Mouse (Mus musculus): ENCODE measurements around the gene Mrnip. TPM values are rescaled to one million over a fixed set of nuclear protein-coding genes. Genes with fewer than 3 reads are reported as not detected.

Mrnip gene
- polyA plus RNA-seq, 1 experiment from 2014 or later = 10.5 TPM

- Histone ChIP-seq H3K4me2 (no peak overlapping the region), H3K27me3 (replicated peaks) (no peaks in the 10 kb centered on the region), H3K27ac (no peak overlapping the region), H3K36me3 (no peaks in the 10 kb centered on the region), H3K4me3 (replicated peaks) (no peak overlapping the region), H3K4me1 (no peaks in the 10 kb centered on the region; the same call in 1 of the 2 replicates), H3K9me3 (no peaks in the 10 kb centered on the region), H3K9ac (no peak overlapping the region)
- no peak for ATAC-seq (ENCODE audit: insufficient read depth, low FRiP score, low read depth)
- WGBS = 70% methylated on average over 7 of the region's 7 CpGs
These were observed 74.4 kb downstream of the Mrnip start for GRCm38 (mm10) chr11:50248473-50249171.

Small RNA genes lying within 50 kb of the gene (microRNA-seq; reads per million reads assigned to microRNA genes)
- gene Mir6919 = not detected

Other genes with a start within 250 kb of the Mrnip start
- 57.1 and 57.8 TPM in 2 replicates for gene Rnf130, start 149.1 kb upstream of the Mrnip start, polyA plus RNA-seq (2015; fragmentation: Nextera tagmentation; extraction: Ambion mirVana)
- gene Tbc1d9b, start 43.0 kb upstream of the Mrnip start, polyA plus RNA-seq (2015; fragmentation: Nextera tagmentation; extraction: Ambion mirVana) = 33.4 and 35.9 TPM in 2 replicates
- 224 and 229 TPM in 2 replicates for gene Sqstm1, start 36.4 kb downstream of the Mrnip start, polyA plus RNA-seq (2015; fragmentation: Nextera tagmentation; extraction: Ambion mirVana)
- gene Mgat4b, start 36.4 kb downstream of the Mrnip start, polyA plus RNA-seq (2015; fragmentation: Nextera tagmentation; extraction: Ambion mirVana) = 29.1 and 29.7 TPM in 2 replicates
- gene Ltc4s, start 64.2 kb downstream of the Mrnip start, polyA plus RNA-seq (2015; fragmentation: Nextera tagmentation; extraction: Ambion mirVana) = 3.7 and 4.5 TPM in 2 replicates
- gene Maml1, start 117.9 kb downstream of the Mrnip start, polyA plus RNA-seq (2015; fragmentation: Nextera tagmentation; extraction: Ambion mirVana) = 5.0 and 5.4 TPM in 2 replicates
- gene Canx, start 151.2 kb downstream of the Mrnip start, polyA plus RNA-seq (2015; fragmentation: Nextera tagmentation; extraction: Ambion mirVana) = 334 and 361 TPM in 2 replicates
- gene Cby3, start 180.0 kb downstream of the Mrnip start, polyA plus RNA-seq (2015; fragmentation: Nextera tagmentation; extraction: Ambion mirVana) = 0.32 and 0.53 TPM in 2 replicates
- gene Hnrnph1, start 202.5 kb downstream of the Mrnip start, polyA plus RNA-seq (2015; fragmentation: Nextera tagmentation; extraction: Ambion mirVana) = 363 and 370 TPM in 2 replicates